Mouse (Mus musculus): Measurements from ENCODE around the gene Ovca2.

GRCm38 (mm10) chr11:75184986-75185385, 6.4 kb upstream of the Ovca2 start:
- TF ChIP-seq CTCF (IDR thresholded peaks at IDR 0.05; ENCODE audit: control insufficient read depth, insufficient read depth, low read length) (no peak), POLR2A (IDR thresholded peaks at IDR 0.05; ENCODE audit: borderline replicate concordance, control insufficient read depth, low read depth, low read length) (no peak)
